Mouse (Mus musculus): ENCODE data around the gene Hpgd.

GRCm38 (mm10) chr8:56293480-56293879 lies 905 bp upstream of the Hpgd start:
- TF ChIP-seq POLR2A (IDR thresholded peaks at IDR 0.05; ENCODE audit: insufficient read depth, low read length) (no peak), CTCF (IDR thresholded peaks at IDR 0.05; ENCODE audit: low read depth, low read length) (no peak)

Measured in ES-Bruce4 (cell line).